In genomic region chr14:79529581-79530554, GRCm38 (mm10) we compare ENCODE assay signal across 12 mouse cellular contexts. TPM values are rescaled to one million over a fixed set of nuclear protein-coding genes. Genes with fewer than 3 reads are reported as not detected.
DNase-seq lines count a peak whose midpoint lies in the region; ATAC-seq lines count a peak whose summit lies in the region.
"Had no signal": no experiment of that assay in that cellular context is flagged by ENCODE, and none has a peak within 500 bp of the region (broad histone marks: within the 10 kb centered on the region; RNA-seq: fewer than 3 reads in every experiment).

No protein-coding gene starts in this region.

- peaks cover 92% of the 10 kb centered on the region for H3K4me1 ChIP-seq in megakaryocyte, embryonic 14.5 days

- ATAC-seq in erythroblast, adult 5-6 weeks (replicated peaks; ENCODE audit: low FRiP score, poor library complexity, severe bottlenecking) = peak; percentile 88

- H3K9me3 ChIP-seq in megakaryocyte, embryonic 14.5 days = no peaks in the 10 kb centered on the region

- no peaks in the 10 kb centered on the region for H3K27me3 ChIP-seq in megakaryocyte, embryonic 14.5 days (replicated peaks)

- peaks cover 27% of the 10 kb centered on the region for H3K36me3 ChIP-seq in megakaryocyte, embryonic 14.5 days (replicated peaks; ENCODE audit: low read length)

- peak; percentile 80 for DNase-seq in A20 (ENCODE audit: low read depth, low spot score)
- peak; percentile 86 for DNase-seq in CD4-positive helper T cell, adult 2 months (ENCODE audit: low read depth, low spot score)
- no peak for DNase-seq in urinary bladder, postnatal 14 days (ENCODE audit: low spot score)
- DNase-seq in cerebellum, postnatal 14 days = no peak
- no peak for DNase-seq in gastrocnemius, postnatal 4 days (ENCODE audit: low spot score in 2 of 2)
- DNase-seq: cerebellum, adult 11-12 months; gastrocnemius, postnatal 36 days; kidney, adult 11 months; layer of hippocampus, postnatal 36 days; right cerebral cortex, postnatal 25 days had no signal

- peak overlapping the region; percentile 83 for H3K4me3 ChIP-seq in megakaryocyte, embryonic 14.5 days (replicated peaks)

RNA-seq across cellular contexts. Expression of gene Wbp4, which starts 48.5 kb away (rescaled TPM):
- total RNA-seq in erythroblast, adult 5-6 weeks (2015; ENCODE audit: low replicate concordance) = 12.1 and 13.0 TPM in 2 replicates
- total RNA-seq in erythroblast, adult 5-6 weeks (2017; ENCODE audit: low replicate concordance) = 30.7 and 45.6 TPM in 2 replicates
- polyA plus RNA-seq in megakaryocyte, embryonic 14.5 days (2012; ENCODE audit: insufficient read depth, low replicate concordance) = 3.9 and 4.4 TPM in 2 replicates
- total RNA-seq in gastrocnemius, postnatal 4 days (2021) = 10 to 100 TPM; 33.3 to 34.6 TPM

RNA-seq across cellular contexts. Expression of gene Elf1, which starts 48.9 kb away (rescaled TPM):
- total RNA-seq in erythroblast, adult 5-6 weeks (2015; ENCODE audit: low replicate concordance) = 38.8 and 45.6 TPM in 2 replicates
- total RNA-seq in erythroblast, adult 5-6 weeks (2017; ENCODE audit: low replicate concordance) = 83.8 and 92.9 TPM in 2 replicates
- polyA plus RNA-seq in megakaryocyte, embryonic 14.5 days (2012; ENCODE audit: insufficient read depth, low replicate concordance) = 1.5 and 3.9 TPM in 2 replicates
- total RNA-seq in gastrocnemius, postnatal 4 days (2021) = 10 to 100 TPM; 11.5 to 13.0 TPM

RNA-seq across cellular contexts. Expression of gene Sugt1, which starts 57.6 kb away (rescaled TPM):
- total RNA-seq in erythroblast, adult 5-6 weeks (2015; ENCODE audit: low replicate concordance) = 46.9 and 56.4 TPM in 2 replicates
- total RNA-seq in erythroblast, adult 5-6 weeks (2017; ENCODE audit: low replicate concordance) = 30.9 and 44.0 TPM in 2 replicates
- polyA plus RNA-seq in megakaryocyte, embryonic 14.5 days (2012; ENCODE audit: insufficient read depth, low replicate concordance) = 0.22 and 1.7 TPM in 2 replicates
- total RNA-seq in gastrocnemius, postnatal 4 days (2021) = 10 to 100 TPM; 70.7 to 74.1 TPM

Comparison
In these comparisons a context has a peak if more than half of its experiments do, and no peak if none do; other contexts are left out.
1. DNase-seq: peak in A20 (single experiment) and CD4-positive helper T cell, adult 2 months (single experiment); none in urinary bladder, postnatal 14 days (single experiment), cerebellum, postnatal 14 days (0 of 2) and gastrocnemius, postnatal 4 days (0 of 2).